ENCODE assay signal across 7 mouse cellular contexts in genomic region chr2:167081639-167082038, GRCm38 (mm10). TPM values are rescaled to one million over a fixed set of nuclear protein-coding genes. Genes with fewer than 3 reads are reported as not detected.
A peak's percentile ranks its signal among the peaks of the same experiment; 100 is the strongest.
DNase-seq lines count a peak whose midpoint lies in the region; ATAC-seq and TF ChIP-seq lines count a peak whose summit lies in the region.

No protein-coding gene starts in this region.

- TF ChIP-seq EP300 in stomach, postnatal 0 days (optimal IDR thresholded peaks at IDR 0.05): no peak

- TF ChIP-seq CTCF in forebrain, postnatal 0 days (IDR thresholded peaks at IDR 0.05; ENCODE audit: low read depth): no peak
- TF ChIP-seq CTCF in stomach, postnatal 0 days (IDR thresholded peaks at IDR 0.05; ENCODE audit: low read depth): no peak

- no peaks in the 10 kb centered on the region for H3K36me3 ChIP-seq in forebrain, postnatal 0 days (ENCODE audit: insufficient read depth)
- H3K36me3 ChIP-seq in stomach, postnatal 0 days (ENCODE audit: control insufficient read depth, insufficient read depth, low read length): no peaks in the 10 kb centered on the region

- no peak overlapping the region for H3K4me3 ChIP-seq in forebrain, postnatal 0 days (ENCODE audit: low read depth, low read length)
- H3K4me3 ChIP-seq in stomach, postnatal 0 days (ENCODE audit: low read depth, low read length): no peak overlapping the region

- peak; percentile 36 for DNase-seq in right cerebral cortex, postnatal 14 days
- DNase-seq in right cerebral cortex, postnatal 4 days: no peak
- peak; percentile 32 for DNase-seq in forebrain, postnatal 0 days
- DNase-seq in stomach, postnatal 0 days (ENCODE audit: low spot score): no peak
- DNase-seq in ovary, adult 18-20 months (ENCODE audit: low spot score): no peak
- no peak for DNase-seq in ovary, postnatal 14 days (ENCODE audit: low spot score)

- peak; percentile 69 for ATAC-seq in forebrain, postnatal 0 days
- peak; percentile 25; the same call in 1 of the 2 replicates for ATAC-seq in megakaryocyte-erythroid progenitor cell, adult 5-6 weeks (replicated peaks; ENCODE audit: low FRiP score, low TSS enrichment, poor library complexity, severe bottlenecking)
- 0 out of 2 replicates have a peak, but pooled peaks have one; percentile 17 for ATAC-seq in stomach, postnatal 0 days (ENCODE audit: low FRiP score, low TSS enrichment)

- WGBS in forebrain, postnatal 0 days: 31% methylated on average over 4 of the region's 4 CpGs
- 24% methylated on average over 4 of the region's 4 CpGs for WGBS in stomach, postnatal 0 days

- H3K27me3 ChIP-seq in forebrain, postnatal 0 days (ENCODE audit: insufficient read depth, low read length): no peaks in the 10 kb centered on the region
- no peaks in the 10 kb centered on the region for H3K27me3 ChIP-seq in stomach, postnatal 0 days (ENCODE audit: control insufficient read depth, insufficient read depth, low read length)

- H3K4me1 ChIP-seq in forebrain, postnatal 0 days (ENCODE audit: insufficient read depth): peaks cover 12% of the 10 kb centered on the region; the same call in 1 of the 2 replicates
- H3K4me1 ChIP-seq in stomach, postnatal 0 days (replicated peaks; ENCODE audit: control insufficient read depth, insufficient read depth): no peaks in the 10 kb centered on the region; the same call in 1 of the 2 replicates

- H3K4me2 ChIP-seq in forebrain, postnatal 0 days (ENCODE audit: low read depth): no peak overlapping the region
- no peak overlapping the region for H3K4me2 ChIP-seq in stomach, postnatal 0 days (replicated peaks; ENCODE audit: low read depth)

- no peak overlapping the region for H3K9ac ChIP-seq in forebrain, postnatal 0 days
- H3K9ac ChIP-seq in stomach, postnatal 0 days (ENCODE audit: low read length): no peak overlapping the region

- H3K27ac ChIP-seq in forebrain, postnatal 0 days (ENCODE audit: low read depth, low read length): no peak overlapping the region
- H3K27ac ChIP-seq in stomach, postnatal 0 days (replicated peaks): no peak overlapping the region

- H3K9me3 ChIP-seq in forebrain, postnatal 0 days (ENCODE audit: low read length): no peaks in the 10 kb centered on the region
- H3K9me3 ChIP-seq in stomach, postnatal 0 days (ENCODE audit: control insufficient read depth, low read length): no peaks in the 10 kb centered on the region

RNA-seq across cellular contexts. Expression of gene Znfx1, which starts 18.8 kb away (rescaled TPM):
- 20.5 and 25.4 TPM in 2 replicates for total RNA-seq in forebrain, postnatal 0 days (2014; rRNA removed)
- 2.2 and 4.4 TPM in 2 replicates for polyA plus RNA-seq in forebrain, postnatal 0 days (2015; fragmentation: Nextera tagmentation; extraction: Ambion mirVana)
- total RNA-seq in megakaryocyte-erythroid progenitor cell, adult 5-6 weeks (2014; fragmentation: Nextera tagmentation): 21.1 and 35.0 TPM in 2 replicates
- total RNA-seq in megakaryocyte-erythroid progenitor cell, adult 5-6 weeks (2017): 14.2 and 23.7 TPM in 2 replicates
- polyA plus RNA-seq in stomach, postnatal 0 days (2015; fragmentation: Nextera tagmentation; extraction: Ambion mirVana): 4.2 and 4.3 TPM in 2 replicates

Comparison
In these comparisons a context has a peak if more than half of its experiments do, and no peak if none do; other contexts are left out.
1. DNase-seq: peak in right cerebral cortex, postnatal 14 days (single experiment) and forebrain, postnatal 0 days (single experiment); none in right cerebral cortex, postnatal 4 days (single experiment), stomach, postnatal 0 days (single experiment), ovary, adult 18-20 months (single experiment) and ovary, postnatal 14 days (single experiment).
2. ATAC-seq: peak in every context shown above with its lines; median percentile 69 in forebrain, postnatal 0 days; 25 in megakaryocyte-erythroid progenitor cell, adult 5-6 weeks; 17 in stomach, postnatal 0 days.